Mouse (Mus musculus) midbrain, embryonic 11.5 days (tissue): ENCODE data around the gene Pbx3. TPM values are rescaled to one million over a fixed set of nuclear protein-coding genes. Genes with fewer than 3 reads are reported as not detected.

ENCODE experiments used
- ATAC-seq: fragments of 200-750 bp; cut with Nextera tagmentation; 2 replicates; pipeline ENCODE4 v1.8.0; 2017; ENCODE audit warnings: moderate TSS enrichment, moderate library complexity; ENCODE audit not compliant: low FRiP score
- DNase-seq: peaks from one replicate; pipeline ENCODE4 v3.0.0; 2015; ENCODE audit warnings: low spot score; ENCODE audit errors: missing footprints
- H3K27ac ChIP-seq: fragments of 300-500 bp; sonication (generic); 2 replicates; pipeline ENCODE4 v1.5.1; 2014; ENCODE audit warnings: low read depth, low read length
- H3K27me3 ChIP-seq: fragments of 300-500 bp; sonication (generic); 2 replicates; pipeline ENCODE4 v1.6.1; 2014; ENCODE audit warnings: mild to moderate bottlenecking, low read length, moderate library complexity, mixed read lengths; ENCODE audit not compliant: control insufficient read depth, insufficient read depth
- H3K36me3 ChIP-seq: fragments of 300-500 bp; sonication (generic); 2 replicates; pipeline ENCODE4 v1.6.1; 2014; ENCODE audit warnings: mild to moderate bottlenecking, low read length, moderate library complexity, mixed read lengths; ENCODE audit not compliant: control insufficient read depth, insufficient read depth
- H3K4me1 ChIP-seq: fragments of 300-500 bp; sonication (generic); 2 replicates; pipeline ENCODE4 v1.6.1; 2014; ENCODE audit warnings: low read length; ENCODE audit not compliant: control insufficient read depth, insufficient read depth
- H3K4me2 ChIP-seq: fragments of 300-500 bp; sonication (generic); 2 replicates; pipeline ENCODE4 v1.6.1; 2014; ENCODE audit warnings: mild to moderate bottlenecking, moderate library complexity
- H3K4me3 ChIP-seq: fragments of 300-500 bp; sonication (generic); 2 replicates; pipeline ENCODE4 v1.5.1; 2014; ENCODE audit warnings: low read depth, low read length
- H3K9ac ChIP-seq: fragments of 300-500 bp; sonication (generic); 2 replicates; pipeline ENCODE4 v1.6.1; 2014; ENCODE audit warnings: low read length
- H3K9me3 ChIP-seq: fragments of 300-500 bp; sonication (generic); 2 replicates; pipeline ENCODE4 v1.6.1; 2016; ENCODE audit warnings: low read length; ENCODE audit not compliant: control insufficient read depth
- WGBS: fragments of 180-500 bp; shearing (Covaris S2); extraction: QIAGEN DNeasy Blood & Tissue Kit; methylation state at CpG from one replicate; pipeline ENCODE4 v1.1.7; 2014; 5-methylcytosine and 5-hydroxymethylcytosine counted together
- polyA plus RNA-seq: library from polyadenylated mRNA; unstranded; fragments of >200 nt; fragmentation: Nextera tagmentation; extraction: Ambion mirVana; gene quantifications from 2 replicates; pipeline ENCODE4 v1.2.1, GENCODE M21; 2014

Pbx3 gene
- polyA plus RNA-seq, 1 experiment from 2014 or later: 63.8 TPM

- 91% methylated on average over 1 of the region's 1 CpGs for WGBS
- peaks cover 4% of the 10 kb centered on the region for H3K4me1 ChIP-seq
- no peaks in the 10 kb centered on the region for H3K27me3 ChIP-seq
- no peak overlapping the region for H3K27ac ChIP-seq
- no peak overlapping the region for H3K9ac ChIP-seq
- no peak for ATAC-seq
- no peak overlapping the region for H3K4me3 ChIP-seq
- H3K36me3 ChIP-seq: no peaks in the 10 kb centered on the region
- no peak overlapping the region for H3K4me2 ChIP-seq
- no peak for DNase-seq
- H3K9me3 ChIP-seq: no peaks in the 10 kb centered on the region
Observed at GRCm38 (mm10) chr2:34219150-34219549, 153.8 kb downstream of the Pbx3 start.

DNA sequence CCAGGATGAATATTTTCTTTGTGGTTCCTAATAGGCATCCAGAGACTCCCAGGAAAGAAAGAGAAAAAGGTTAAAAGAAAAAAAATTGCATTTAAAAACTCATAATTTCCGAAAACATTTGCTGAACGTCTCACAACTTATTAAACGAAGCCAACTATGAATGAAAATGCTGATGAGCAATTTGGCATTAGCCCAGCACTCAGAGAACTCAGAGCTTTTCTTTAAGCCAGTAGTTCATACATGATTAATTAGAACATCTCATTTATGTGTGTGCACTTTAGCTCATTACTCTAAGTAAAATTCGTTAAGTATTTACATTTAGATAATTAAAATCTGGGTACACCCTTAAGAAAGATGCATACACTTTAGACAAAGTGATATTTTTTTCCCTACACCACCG is 155.3 kb downstream of the Pbx3 start:
- no peak for DNase-seq
- ATAC-seq: no peak

DNA sequence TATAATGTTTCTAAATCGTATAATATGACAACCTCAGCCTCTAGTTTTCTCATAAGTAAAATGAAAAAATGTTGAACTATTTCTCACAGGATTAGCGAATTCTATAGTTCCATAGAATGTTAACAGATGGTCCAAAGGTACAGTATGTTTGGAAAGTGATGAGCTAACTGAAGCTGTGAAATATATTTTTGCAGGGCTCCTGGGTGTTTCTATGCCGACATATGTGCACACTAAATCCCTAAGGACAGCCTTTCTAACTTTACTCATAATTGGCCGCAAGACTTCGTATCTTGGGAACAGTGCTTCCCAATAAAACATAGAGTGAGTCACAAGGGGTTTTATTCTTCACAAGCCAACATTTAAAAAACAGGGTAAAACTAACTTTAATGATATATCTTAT is 157.4 kb downstream of the Pbx3 start:
- no peaks in the 10 kb centered on the region for H3K9me3 ChIP-seq
- no peaks in the 10 kb centered on the region for H3K27me3 ChIP-seq
- ATAC-seq (no peak), DNase-seq (no peak)
- no peak overlapping the region for H3K4me3 ChIP-seq
- H3K4me2 ChIP-seq: no peak overlapping the region
- H3K9ac ChIP-seq: no peak overlapping the region
- H3K36me3 ChIP-seq: no peaks in the 10 kb centered on the region
- no peaks in the 10 kb centered on the region for H3K4me1 ChIP-seq
- no peak overlapping the region for H3K27ac ChIP-seq
- 86% methylated on average over 5 of the region's 5 CpGs for WGBS

More for the DNA sequence above, 155.3 kb downstream of the Pbx3 start:
- H3K4me1 ChIP-seq: no peaks in the 10 kb centered on the region
- no peaks in the 10 kb centered on the region for H3K9me3 ChIP-seq
- no peaks in the 10 kb centered on the region for H3K36me3 ChIP-seq
- H3K4me3 ChIP-seq: no peak overlapping the region
- H3K4me2 ChIP-seq: no peak overlapping the region
- 79% methylated on average over 5 of the region's 5 CpGs for WGBS
- no peaks in the 10 kb centered on the region for H3K27me3 ChIP-seq
- H3K9ac ChIP-seq: no peak overlapping the region
- no peak overlapping the region for H3K27ac ChIP-seq

GRCm38 (mm10) chr2:34212418-34212817 is 160.5 kb downstream of the Pbx3 start:
- DNase-seq (no peak), ATAC-seq (no peak)
- Histone ChIP-seq H3K4me2 (no peak overlapping the region), H3K27ac (no peak overlapping the region), H3K27me3 (no peaks in the 10 kb centered on the region), H3K9me3 (no peaks in the 10 kb centered on the region), H3K4me3 (no peak overlapping the region), H3K9ac (no peak overlapping the region), H3K36me3 (no peaks in the 10 kb centered on the region), H3K4me1 (no peaks in the 10 kb centered on the region)
- 95% methylated on average over 1 of the region's 1 CpGs for WGBS

DNA sequence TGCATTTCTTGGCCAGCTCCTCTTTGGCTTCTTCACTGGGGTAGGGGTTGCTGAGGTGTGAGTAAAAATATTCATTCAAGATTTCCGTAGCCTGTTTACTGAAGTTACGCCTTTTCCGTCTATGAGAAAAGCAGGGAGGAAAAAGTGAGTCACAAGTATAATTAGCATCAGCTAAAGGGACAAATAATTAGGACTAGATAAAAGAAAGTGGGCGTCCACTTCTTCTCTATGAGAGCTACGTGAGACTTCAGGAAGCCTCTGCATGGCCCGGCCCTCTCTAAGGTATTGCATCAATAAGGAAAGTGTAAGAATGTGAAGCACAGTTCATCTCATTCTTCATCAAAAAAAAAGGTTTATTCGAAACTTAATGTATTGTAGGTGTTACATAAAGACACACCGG is 168.1 kb downstream of the Pbx3 start:
- DNase-seq (no peak), ATAC-seq (no peak)
- Histone ChIP-seq H3K27me3 (no peaks in the 10 kb centered on the region), H3K4me3 (no peak overlapping the region), H3K4me2 (no peak overlapping the region), H3K36me3 (peaks cover 10% of the 10 kb centered on the region), H3K4me1 (no peaks in the 10 kb centered on the region), H3K27ac (no peak overlapping the region), H3K9ac (no peak overlapping the region), H3K9me3 (no peaks in the 10 kb centered on the region)
- 94% methylated on average over 8 of the region's 8 CpGs for WGBS

- H3K27me3 ChIP-seq: no peaks in the 10 kb centered on the region
- ATAC-seq (no peak), DNase-seq (no peak)
- H3K9me3 ChIP-seq: no peaks in the 10 kb centered on the region
- H3K4me3 ChIP-seq: no peak overlapping the region
- no peak overlapping the region for H3K9ac ChIP-seq
- H3K36me3 ChIP-seq: peaks cover 10% of the 10 kb centered on the region
- H3K4me2 ChIP-seq: no peak overlapping the region
- 92% methylated on average over 2 of the region's 2 CpGs for WGBS
- no peaks in the 10 kb centered on the region for H3K4me1 ChIP-seq
- H3K27ac ChIP-seq: no peak overlapping the region
Observed at GRCm38 (mm10) chr2:34204325-34204724, 168.6 kb downstream of the Pbx3 start.

- Histone ChIP-seq H3K4me2 (no peak overlapping the region), H3K27me3 (no peaks in the 10 kb centered on the region), H3K9ac (no peak overlapping the region), H3K36me3 (no peaks in the 10 kb centered on the region), H3K4me3 (no peak overlapping the region), H3K4me1 (no peaks in the 10 kb centered on the region), H3K27ac (no peak overlapping the region), H3K9me3 (no peaks in the 10 kb centered on the region)
- DNase-seq (no peak), ATAC-seq (no peak)
- WGBS: 82% methylated on average over 8 of the region's 8 CpGs
Observed at GRCm38 (mm10) chr2:34193870-34194820, 178.8 kb downstream of the Pbx3 start.

- H3K9me3 ChIP-seq: no peaks in the 10 kb centered on the region
- H3K27ac ChIP-seq: no peak overlapping the region
- no peaks in the 10 kb centered on the region for H3K27me3 ChIP-seq
- DNase-seq (no peak), ATAC-seq (no peak)
- no peak overlapping the region for H3K4me3 ChIP-seq
- H3K9ac ChIP-seq: no peak overlapping the region
- H3K36me3 ChIP-seq: no peaks in the 10 kb centered on the region
- 89% methylated on average over 5 of the region's 5 CpGs for WGBS
- H3K4me2 ChIP-seq: no peak overlapping the region
- H3K4me1 ChIP-seq: no peaks in the 10 kb centered on the region
Observed at GRCm38 (mm10) chr2:34193276-34193675, 179.7 kb downstream of the Pbx3 start.

DNA sequence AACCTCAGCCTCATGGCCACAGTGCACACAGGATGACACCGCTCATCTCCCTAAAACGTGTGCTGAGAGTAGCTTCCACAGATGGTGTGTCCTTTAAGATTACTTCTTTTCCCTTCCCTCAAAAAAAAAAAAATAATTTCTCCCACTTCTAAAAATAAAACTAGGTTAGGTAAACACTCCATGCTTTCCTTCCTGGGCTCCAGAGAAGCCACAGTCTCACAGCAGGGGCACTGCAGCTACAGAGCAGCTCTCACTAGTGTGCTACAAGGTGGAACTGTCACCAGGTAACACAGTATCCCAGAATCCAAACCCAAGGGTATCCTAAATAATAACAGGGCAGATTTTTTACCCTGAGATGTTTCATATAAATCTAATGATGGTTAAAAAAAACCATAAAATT is 185.6 kb downstream of the Pbx3 start:
- no peak for DNase-seq
- Histone ChIP-seq H3K27ac (no peak overlapping the region), H3K9me3 (no peaks in the 10 kb centered on the region), H3K9ac (no peak overlapping the region), H3K4me3 (no peak overlapping the region), H3K4me1 (no peaks in the 10 kb centered on the region), H3K36me3 (no peaks in the 10 kb centered on the region), H3K27me3 (no peaks in the 10 kb centered on the region), H3K4me2 (no peak overlapping the region)
- no peak for ATAC-seq
- WGBS: 80% methylated on average over 2 of the region's 2 CpGs
